In the genomic region with DNA sequence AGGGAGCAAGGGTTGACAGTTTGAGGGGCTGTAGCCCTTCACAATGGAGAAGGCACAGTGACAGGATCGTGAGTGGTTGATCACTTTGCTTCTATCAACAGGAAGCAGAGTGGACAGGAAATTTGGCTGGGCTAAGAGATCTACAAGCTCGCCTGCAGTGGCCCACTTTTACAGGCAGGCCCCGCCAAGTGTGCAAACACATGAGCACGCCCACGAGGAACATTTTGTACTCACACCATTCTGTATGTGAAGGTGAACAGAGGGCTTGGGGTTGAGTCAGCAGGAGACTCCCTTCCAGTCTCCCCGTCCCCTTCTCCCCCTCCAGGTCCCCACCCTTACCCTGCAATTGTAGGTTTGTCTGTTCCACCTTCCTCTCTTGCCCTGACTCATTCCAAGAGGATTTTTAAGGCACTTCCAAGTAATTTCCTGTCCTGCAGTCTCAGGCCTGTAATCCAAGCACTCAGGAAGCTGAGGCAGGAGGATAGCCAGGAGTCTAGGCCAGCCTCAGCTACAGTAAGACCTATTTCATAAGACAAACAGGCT, we compare ENCODE assay signal across 36 mouse cellular contexts. TPM values are rescaled to one million over a fixed set of nuclear protein-coding genes. Genes with fewer than 3 reads are reported as not detected.
A peak's percentile ranks its signal among the peaks of the same experiment; 100 is the strongest.
DNase-seq lines count a peak whose midpoint lies in the region; ATAC-seq and TF ChIP-seq lines count a peak whose summit lies in the region.
"Had no signal": no experiment of that assay in that cellular context is flagged by ENCODE, and none has a peak within 500 bp of the region (broad histone marks: within the 10 kb centered on the region; RNA-seq: fewer than 3 reads in every experiment).

No protein-coding gene starts in this region.

- no peak overlapping the region for H3K4me3 ChIP-seq in lung, embryonic 16.5 days (ENCODE audit: low read length)
- H3K4me3 ChIP-seq in stomach, postnatal 0 days (ENCODE audit: low read depth, low read length), result no peak overlapping the region
- H3K4me3 ChIP-seq: embryonic facial prominence, embryonic 12.5 days; erythroblast, embryonic 14.5 days; forebrain, embryonic 12.5 days; gastrocnemius, adult 2 months; limb, embryonic 15.5 days; neural tube, embryonic 15.5 days; stomach, embryonic 15.5 days had no signal

- no peak overlapping the region for H3K9ac ChIP-seq in lung, embryonic 16.5 days (ENCODE audit: low read length)
- H3K9ac ChIP-seq in stomach, postnatal 0 days (ENCODE audit: low read length), result no peak overlapping the region
- H3K9ac ChIP-seq: embryonic facial prominence, embryonic 12.5 days; forebrain, embryonic 12.5 days; hindbrain, embryonic 14.5 days; limb, embryonic 15.5 days; liver, embryonic 14.5 days; neural tube, embryonic 15.5 days; stomach, embryonic 15.5 days had no signal

- TF ChIP-seq CTCF in stomach, postnatal 0 days (IDR thresholded peaks at IDR 0.05; ENCODE audit: low read depth), result no peak

- peak; percentile 5 to 13 for DNase-seq in heart, adult 9 months (ENCODE audit: low spot score in 2 of 2)
- no peak for DNase-seq in heart, postnatal 10 days
- peak; percentile 18 for DNase-seq in urinary bladder, postnatal 14 days (ENCODE audit: low spot score)
- DNase-seq in urinary bladder, adult 2 months (ENCODE audit: low spot score), result no peak
- DNase-seq in stomach, postnatal 0 days (ENCODE audit: low spot score), result no peak
- no peak for DNase-seq in gastrocnemius, adult 8-10 months (ENCODE audit: low spot score in 2 of 2)
- DNase-seq in cerebellum, adult 9-11 months, result no peak
- DNase-seq: adrenal gland, postnatal 36 days; cerebellum, adult 11 months; cerebellum, postnatal 14 days; gastrocnemius, adult 2 months; heart, postnatal 14 days; kidney, adult 18-20 months; left cerebral cortex, postnatal 4 days; right cerebral cortex, adult 18-20 months; right cerebral cortex, postnatal 4 days; thymus, adult 18-20 months; thymus, postnatal 36 days had no signal

- no peaks in the 10 kb centered on the region for H3K27me3 ChIP-seq in lung, embryonic 16.5 days (ENCODE audit: control insufficient read depth, insufficient read depth, low read depth, low read length)
- no peaks in the 10 kb centered on the region for H3K27me3 ChIP-seq in stomach, postnatal 0 days (ENCODE audit: control insufficient read depth, insufficient read depth, low read length)
- H3K27me3 ChIP-seq: embryonic facial prominence, embryonic 12.5 days; forebrain, embryonic 12.5 days; limb, embryonic 15.5 days; neural tube, embryonic 15.5 days; stomach, embryonic 15.5 days had no signal

- ATAC-seq in lung, embryonic 16.5 days (ENCODE audit: low read depth), result no peak
- ATAC-seq in stomach, postnatal 0 days (ENCODE audit: low FRiP score, low TSS enrichment), result peak; percentile 72
- ATAC-seq: inflammation-experienced regulatory T-cells, adult 6 months had no signal

- intact Hi-C loops in heart, postnatal 10 days (cut with DNase I), result no loop called here

- no peak overlapping the region for H3K4me2 ChIP-seq in lung, embryonic 16.5 days (ENCODE audit: low read depth, low read length)
- no peak overlapping the region for H3K4me2 ChIP-seq in stomach, postnatal 0 days (replicated peaks; ENCODE audit: low read depth)
- H3K4me2 ChIP-seq: embryonic facial prominence, embryonic 12.5 days; forebrain, embryonic 12.5 days; hindbrain, embryonic 14.5 days; limb, embryonic 15.5 days; midbrain, embryonic 11.5 days; neural tube, embryonic 15.5 days; stomach, embryonic 15.5 days had no signal

- no peaks in the 10 kb centered on the region for H3K9me3 ChIP-seq in lung, embryonic 16.5 days (ENCODE audit: control insufficient read depth, low read length)
- no peaks in the 10 kb centered on the region for H3K9me3 ChIP-seq in stomach, postnatal 0 days (ENCODE audit: control insufficient read depth, low read length)
- H3K9me3 ChIP-seq: embryonic facial prominence, embryonic 12.5 days; forebrain, embryonic 12.5 days; limb, embryonic 15.5 days; neural tube, embryonic 15.5 days; stomach, embryonic 15.5 days had no signal

- no peak for TF ChIP-seq EP300 in stomach, postnatal 0 days (optimal IDR thresholded peaks at IDR 0.05)

- H3K4me1 ChIP-seq in lung, embryonic 16.5 days (replicated peaks; ENCODE audit: control insufficient read depth, insufficient read depth, low read length), result 0 out of 2 replicates have a peak, but pooled peaks cover 4% of the 10 kb centered on the region
- no peaks in the 10 kb centered on the region for H3K4me1 ChIP-seq in stomach, postnatal 0 days (replicated peaks; ENCODE audit: control insufficient read depth, insufficient read depth)
- H3K4me1 ChIP-seq: embryonic facial prominence, embryonic 12.5 days; forebrain, embryonic 12.5 days; limb, embryonic 15.5 days; neural tube, embryonic 15.5 days; stomach, embryonic 15.5 days had no signal

- peaks cover 7% of the 10 kb centered on the region; the same call in 1 of the 2 replicates for H3K36me3 ChIP-seq in lung, embryonic 16.5 days (ENCODE audit: control insufficient read depth, insufficient read depth, low read length)
- no peaks in the 10 kb centered on the region for H3K36me3 ChIP-seq in stomach, postnatal 0 days (ENCODE audit: control insufficient read depth, insufficient read depth, low read length)
- H3K36me3 ChIP-seq: embryonic facial prominence, embryonic 12.5 days; forebrain, embryonic 12.5 days; limb, embryonic 15.5 days; neural tube, embryonic 15.5 days had no signal

- H3K27ac ChIP-seq in lung, embryonic 16.5 days (ENCODE audit: low read length), result peak overlapping the region; percentile 18; the same call in 1 of the 2 replicates
- 0 out of 2 replicates have a peak overlapping the region, but pooled peaks have one; percentile 13 for H3K27ac ChIP-seq in stomach, postnatal 0 days (replicated peaks)
- H3K27ac ChIP-seq: embryonic facial prominence, embryonic 12.5 days; forebrain, embryonic 12.5 days; gastrocnemius, adult 2 months; hindbrain, embryonic 14.5 days; kidney, postnatal 0 days; limb, embryonic 15.5 days; liver, embryonic 14.5 days; macrophage; neural tube, embryonic 15.5 days; stomach, embryonic 15.5 days had no signal

- WGBS in lung, embryonic 16.5 days, result 51% methylated on average over 6 of the region's 6 CpGs
- WGBS in stomach, postnatal 0 days, result 49% methylated on average over 6 of the region's 6 CpGs

RNA-seq across cellular contexts. Expression of a gene that starts 9.0 kb away (rescaled TPM):
- total RNA-seq in heart, postnatal 10 days (2021), result 1 to 10 TPM; 2.5 to 4.0 TPM
- 2.0 and 3.5 TPM in 2 replicates for polyA plus RNA-seq in urinary bladder, adult 2 months (2012; rRNA removed)
- 133 and 162 TPM in 2 replicates for polyA plus RNA-seq in lung, embryonic 16.5 days (2015; fragmentation: Nextera tagmentation; extraction: Ambion mirVana)
- polyA plus RNA-seq in stomach, postnatal 0 days (2015; fragmentation: Nextera tagmentation; extraction: Ambion mirVana), result 9.8 and 13.5 TPM in 2 replicates
- total RNA-seq in gastrocnemius, adult 8-10 months (2022), result under 1 TPM; 0.13 to 0.73 (median 0.27) TPM
- total RNA-seq: granulocyte monocyte progenitor cell, adult 5-6 weeks; midbrain, postnatal 0 days had no signal
- polyA plus RNA-seq: erythroblast, embryonic 14.5 days had no signal

RNA-seq across cellular contexts. Expression of a gene that starts 43.6 kb away (rescaled TPM):
- total RNA-seq in heart, postnatal 10 days (2021), result under 1 TPM in 1 of 2 experiments, not detected in 1; 0.25 TPM
- polyA plus RNA-seq in urinary bladder, adult 2 months (2012; rRNA removed), result 0.07 TPM in 2 replicates
- not detected in 2 replicates for polyA plus RNA-seq in lung, embryonic 16.5 days (2015; fragmentation: Nextera tagmentation; extraction: Ambion mirVana)
- 0.07 TPM in 1 of 2 replicates, not detected in the other for polyA plus RNA-seq in stomach, postnatal 0 days (2015; fragmentation: Nextera tagmentation; extraction: Ambion mirVana)
- total RNA-seq in gastrocnemius, adult 8-10 months (2022), result not detected
- total RNA-seq: adrenal gland, adult 18-20 months; adrenal gland, postnatal 36 days; gastrocnemius, adult 2 months; granulocyte monocyte progenitor cell, adult 5-6 weeks; heart, postnatal 14 days; layer of hippocampus, postnatal 14 days; left cerebral cortex, postnatal 4 days; midbrain, postnatal 0 days had no signal
- polyA plus RNA-seq: C2C12; embryonic facial prominence, embryonic 12.5 days; forebrain, embryonic 12.5 days; hindbrain, embryonic 14.5 days; inflammation-experienced regulatory T-cells, adult 6 months; limb, embryonic 15.5 days; macrophage; midbrain, embryonic 11.5 days; neural tube, embryonic 15.5 days; stomach, embryonic 15.5 days had no signal

Comparison
In these comparisons a context has a peak if more than half of its experiments do, and no peak if none do; other contexts are left out.
1. DNase-seq: peak in heart, adult 9 months (2 of 2) and urinary bladder, postnatal 14 days (single experiment); none in heart, postnatal 10 days (0 of 2), urinary bladder, adult 2 months (single experiment), stomach, postnatal 0 days (single experiment), gastrocnemius, adult 8-10 months (0 of 2) and cerebellum, adult 9-11 months (single experiment).